Mouse (Mus musculus): ENCODE measurements at regions not wholly inside any gene's neighbourhood (a gene's known extent, or its start where the extent isn't known, plus 50 kb on each side); places are given as distances from the start of the nearest gene placed in this dataset.

- ATAC-seq (ENCODE audit: borderline replicate concordance, extremely low read depth, low FRiP score, low TSS enrichment): no peak
- Histone ChIP-seq H3K4me3 (no peak overlapping the region), H3K4me2 (no peak overlapping the region), H3K9ac (no peak overlapping the region), H3K36me3 (no peaks in the 10 kb centered on the region), H3K9me3 (no peaks in the 10 kb centered on the region), H3K27ac (no peak overlapping the region), H3K4me1 (peaks cover 10% of the 10 kb centered on the region; the same call in 1 of the 2 replicates), H3K27me3 (no peaks in the 10 kb centered on the region)
- WGBS: 80% methylated on average over 5 of the region's 5 CpGs
Measured at GRCm38 (mm10) chr13:99095006-99095405, 89.6 kb upstream of the Zfp366 start.

DNA sequence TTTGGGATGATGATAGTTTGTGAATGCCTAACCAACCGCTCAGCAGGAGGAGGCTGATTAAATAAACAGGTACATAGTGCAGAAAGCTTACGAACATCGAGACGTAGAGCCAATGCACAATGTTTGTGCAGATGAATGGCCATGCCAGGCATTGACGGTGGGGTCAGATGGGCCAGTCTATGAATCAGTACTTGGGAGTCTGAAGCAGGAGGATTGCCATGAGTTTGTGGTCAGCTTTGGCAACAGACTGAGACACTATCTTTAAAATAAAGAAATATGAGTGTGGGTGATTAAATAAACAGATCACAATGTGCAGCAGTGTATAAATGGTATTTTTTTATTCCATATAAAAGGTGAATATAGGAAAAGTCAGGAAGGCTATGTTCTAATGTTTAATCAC lies 90.4 kb upstream of the Zfp366 start:
- WGBS: 86% methylated on average over 5 of the region's 5 CpGs
- H3K4me3 ChIP-seq: no peak overlapping the region
- no peak overlapping the region for H3K27ac ChIP-seq
- peaks cover 10% of the 10 kb centered on the region; the same call in 1 of the 2 replicates for H3K4me1 ChIP-seq
- no peaks in the 10 kb centered on the region for H3K9me3 ChIP-seq
- H3K4me2 ChIP-seq: no peak overlapping the region
- H3K9ac ChIP-seq: no peak overlapping the region
- H3K27me3 ChIP-seq: no peaks in the 10 kb centered on the region
- ATAC-seq (ENCODE audit: borderline replicate concordance, extremely low read depth, low FRiP score, low TSS enrichment): no peak
- no peaks in the 10 kb centered on the region for H3K36me3 ChIP-seq

DNA sequence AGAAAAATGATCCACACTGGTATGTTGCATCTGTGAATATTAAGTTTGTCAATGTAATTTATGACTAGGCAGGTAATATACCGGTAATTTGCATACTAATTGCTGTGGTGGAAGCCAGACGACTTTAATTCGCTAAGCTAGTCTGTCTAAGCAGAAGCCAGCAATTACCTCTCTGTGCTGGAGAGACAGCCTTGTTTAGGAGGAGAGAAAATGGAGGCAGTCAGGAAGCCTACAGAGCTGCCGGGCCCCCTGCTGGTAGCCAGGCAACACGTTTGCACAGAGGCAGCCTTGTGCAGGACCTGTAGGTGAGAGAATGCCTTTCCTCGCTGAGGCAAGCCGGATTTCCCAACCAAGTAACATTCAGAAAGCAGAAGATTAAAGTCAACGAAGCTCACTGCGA lies 91.4 kb upstream of the Zfp366 start:
- Histone ChIP-seq H3K4me3 (no peak overlapping the region), H3K4me1 (peaks cover 10% of the 10 kb centered on the region; the same call in 1 of the 2 replicates), H3K4me2 (no peak overlapping the region), H3K27me3 (no peaks in the 10 kb centered on the region), H3K9ac (no peak overlapping the region), H3K36me3 (no peaks in the 10 kb centered on the region), H3K9me3 (no peaks in the 10 kb centered on the region), H3K27ac (no peak overlapping the region)
- 7% methylated on average over 9 of the region's 9 CpGs for WGBS
- ATAC-seq (ENCODE audit: borderline replicate concordance, extremely low read depth, low FRiP score, low TSS enrichment): 0 out of 2 replicates have a peak, but pooled peaks have one; percentile 75

GRCm38 (mm10) chr13:99092279-99092930 lies 92.2 kb upstream of the Zfp366 start:
- Histone ChIP-seq H3K27me3 (no peaks in the 10 kb centered on the region), H3K27ac (no peak overlapping the region), H3K4me3 (no peak overlapping the region), H3K4me1 (peaks cover 10% of the 10 kb centered on the region; the same call in 1 of the 2 replicates), H3K4me2 (no peak overlapping the region), H3K36me3 (no peaks in the 10 kb centered on the region), H3K9ac (no peak overlapping the region), H3K9me3 (no peaks in the 10 kb centered on the region)
- WGBS: 37% methylated on average over 14 of the region's 14 CpGs
- peak; percentile 78; the same call in 1 of the 2 replicates for ATAC-seq (ENCODE audit: borderline replicate concordance, extremely low read depth, low FRiP score, low TSS enrichment)

GRCm38 (mm10) chr13:99091562-99092278 lies 92.9 kb upstream of the Zfp366 start:
- peak; percentile 53; the same call in 1 of the 2 replicates for ATAC-seq (ENCODE audit: borderline replicate concordance, extremely low read depth, low FRiP score, low TSS enrichment)
- no peaks in the 10 kb centered on the region for H3K9me3 ChIP-seq
- no peaks in the 10 kb centered on the region for H3K27me3 ChIP-seq
- no peaks in the 10 kb centered on the region for H3K36me3 ChIP-seq
- no peak overlapping the region for H3K4me3 ChIP-seq
- H3K4me1 ChIP-seq: peaks cover 10% of the 10 kb centered on the region; the same call in 1 of the 2 replicates
- no peak overlapping the region for H3K9ac ChIP-seq
- 52% methylated on average over 7 of the region's 7 CpGs for WGBS
- H3K4me2 ChIP-seq: no peak overlapping the region
- no peak overlapping the region for H3K27ac ChIP-seq

GRCm38 (mm10) chr13:99090361-99090760 lies 94.3 kb upstream of the Zfp366 start:
- 89% methylated on average over 3 of the region's 3 CpGs for WGBS
- no peaks in the 10 kb centered on the region for H3K36me3 ChIP-seq
- H3K4me3 ChIP-seq: no peak overlapping the region
- no peak for ATAC-seq (ENCODE audit: borderline replicate concordance, extremely low read depth, low FRiP score, low TSS enrichment)
- H3K9me3 ChIP-seq: no peaks in the 10 kb centered on the region
- H3K4me1 ChIP-seq: peaks cover 10% of the 10 kb centered on the region; the same call in 1 of the 2 replicates
- no peak overlapping the region for H3K4me2 ChIP-seq
- no peak overlapping the region for H3K27ac ChIP-seq
- no peak overlapping the region for H3K9ac ChIP-seq
- no peaks in the 10 kb centered on the region for H3K27me3 ChIP-seq

DNA sequence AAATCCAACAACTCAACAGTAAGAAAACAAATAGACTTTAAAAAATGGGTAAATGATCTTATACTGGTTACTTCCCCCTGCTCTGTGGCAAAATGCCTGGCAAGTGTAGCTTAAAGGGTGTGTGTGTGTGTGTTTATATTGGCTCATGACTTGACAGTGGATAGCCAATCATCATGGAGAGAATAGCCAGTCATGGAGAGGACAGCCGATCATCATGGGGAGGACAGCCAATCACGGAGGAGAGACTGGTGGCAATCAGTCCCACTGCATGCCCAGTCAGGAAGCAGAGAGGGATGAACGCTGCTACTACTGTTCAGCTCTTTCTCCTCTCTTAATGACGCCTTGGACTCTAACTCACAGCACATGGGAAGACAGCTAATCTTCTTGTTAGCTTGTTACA lies 96.3 kb upstream of the Zfp366 start:
- no peak overlapping the region for H3K9ac ChIP-seq
- H3K27ac ChIP-seq: no peak overlapping the region
- no peak overlapping the region for H3K4me2 ChIP-seq
- H3K36me3 ChIP-seq: no peaks in the 10 kb centered on the region
- H3K9me3 ChIP-seq: no peaks in the 10 kb centered on the region
- H3K27me3 ChIP-seq: no peaks in the 10 kb centered on the region
- peaks cover 10% of the 10 kb centered on the region; the same call in 1 of the 2 replicates for H3K4me1 ChIP-seq
- WGBS: 76% methylated on average over 4 of the region's 4 CpGs
- ATAC-seq (ENCODE audit: borderline replicate concordance, extremely low read depth, low FRiP score, low TSS enrichment): no peak
- H3K4me3 ChIP-seq: no peak overlapping the region

GRCm38 (mm10) chr13:99079331-99079761 lies 95.0 kb upstream of the 1700024P04Rik start:
- Histone ChIP-seq H3K9me3 (no peaks in the 10 kb centered on the region), H3K4me2 (no peak overlapping the region), H3K27me3 (no peaks in the 10 kb centered on the region), H3K4me3 (no peak overlapping the region), H3K36me3 (no peaks in the 10 kb centered on the region), H3K4me1 (no peaks in the 10 kb centered on the region), H3K27ac (no peak overlapping the region), H3K9ac (no peak overlapping the region)
- no peak for ATAC-seq (ENCODE audit: borderline replicate concordance, extremely low read depth, low FRiP score, low TSS enrichment)
- WGBS: 91% methylated on average over 8 of the region's 8 CpGs

DNA sequence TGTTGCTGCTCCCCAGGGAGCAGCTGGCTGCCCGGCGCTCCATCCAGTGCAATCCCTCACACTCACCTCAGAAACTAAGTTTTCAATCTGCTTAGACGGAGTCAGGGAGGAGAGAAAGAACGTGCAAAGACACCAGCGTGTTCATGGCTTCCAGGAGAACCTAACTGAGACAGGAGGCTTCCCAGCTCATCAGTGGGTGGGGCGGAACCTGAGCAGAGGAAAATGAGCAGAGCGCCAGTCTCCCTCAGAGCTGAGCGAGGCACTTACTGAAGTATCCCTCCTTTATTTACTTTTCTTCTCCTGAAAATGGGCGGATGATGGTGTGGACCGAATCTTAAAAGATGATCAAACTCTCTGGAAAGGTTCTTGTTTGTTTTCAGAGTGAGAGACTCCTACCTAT lies 94.3 kb upstream of the 1700024P04Rik start:
- no peak overlapping the region for H3K9ac ChIP-seq
- ATAC-seq (ENCODE audit: borderline replicate concordance, extremely low read depth, low FRiP score, low TSS enrichment): no peak
- no peak overlapping the region for H3K4me2 ChIP-seq
- no peaks in the 10 kb centered on the region for H3K27me3 ChIP-seq
- H3K36me3 ChIP-seq: no peaks in the 10 kb centered on the region
- H3K4me3 ChIP-seq: no peak overlapping the region
- WGBS: 57% methylated on average over 10 of the region's 10 CpGs
- no peaks in the 10 kb centered on the region for H3K9me3 ChIP-seq
- no peak overlapping the region for H3K27ac ChIP-seq
- H3K4me1 ChIP-seq: no peaks in the 10 kb centered on the region

DNA sequence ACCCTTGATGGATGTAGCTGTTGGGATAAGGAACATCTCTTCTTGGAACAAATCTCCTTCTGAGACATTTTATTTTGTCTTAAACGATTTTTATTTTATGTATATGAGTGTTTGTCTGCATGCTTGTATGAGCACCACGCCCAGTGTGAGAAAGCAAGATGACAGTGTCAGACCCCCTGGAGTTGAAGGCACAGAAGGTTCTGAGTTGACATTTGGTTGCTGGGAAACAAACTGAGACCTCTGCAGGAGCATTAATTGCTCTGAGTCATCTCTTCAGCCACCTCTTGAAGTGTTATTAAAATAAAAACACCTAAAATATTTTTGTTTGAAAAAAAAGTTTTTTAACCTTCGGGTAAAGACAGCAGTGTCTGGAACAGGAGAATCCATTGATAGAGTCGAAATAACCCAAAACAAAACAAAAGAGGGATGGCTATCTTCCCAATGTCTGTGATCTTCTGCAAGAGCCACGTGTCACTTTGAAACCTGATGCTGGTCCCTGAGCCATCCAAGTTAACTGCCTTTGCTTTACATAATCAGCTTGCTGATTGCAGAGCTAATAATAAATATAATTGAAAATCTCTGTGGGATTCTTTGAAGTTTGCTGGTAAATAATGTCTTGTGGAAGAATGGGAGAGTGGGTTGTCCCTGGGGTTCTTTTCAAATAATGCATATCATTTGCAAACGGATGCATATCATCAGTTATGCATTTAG lies 92.8 kb upstream of the 1700024P04Rik start:
- Histone ChIP-seq H3K4me3 (no peak overlapping the region), H3K9me3 (no peaks in the 10 kb centered on the region), H3K27ac (no peak overlapping the region), H3K27me3 (no peaks in the 10 kb centered on the region), H3K36me3 (no peaks in the 10 kb centered on the region), H3K4me1 (0 out of 2 replicates have a peak, but pooled peaks cover 2% of the 10 kb centered on the region), H3K9ac (no peak overlapping the region), H3K4me2 (no peak overlapping the region)
- WGBS: 41% methylated on average over 6 of the region's 6 CpGs
- ATAC-seq (ENCODE audit: borderline replicate concordance, extremely low read depth, low FRiP score, low TSS enrichment): no peak

DNA sequence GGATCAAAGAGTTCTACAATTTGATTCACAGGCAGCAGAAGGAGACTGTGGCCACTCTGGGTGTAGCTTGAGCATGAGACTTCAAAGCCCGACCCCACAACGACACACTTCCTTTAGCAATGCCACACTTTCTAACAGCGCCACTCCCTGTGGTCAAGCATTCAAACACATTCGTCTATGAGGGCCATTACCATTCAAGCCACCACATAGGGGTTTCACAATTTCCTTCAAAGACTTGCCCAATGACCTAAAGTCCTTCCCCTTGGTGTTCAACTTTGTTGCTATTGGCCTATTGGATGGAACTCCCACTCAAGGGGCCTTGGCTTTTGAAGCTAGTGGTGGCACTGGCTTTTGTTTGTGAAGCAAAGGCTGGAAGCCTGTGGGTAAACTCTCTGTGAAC lies 91.1 kb upstream of the 1700024P04Rik start:
- no peaks in the 10 kb centered on the region for H3K9me3 ChIP-seq
- no peak for ATAC-seq (ENCODE audit: borderline replicate concordance, extremely low read depth, low FRiP score, low TSS enrichment)

More for the DNA sequence above, 91.1 kb upstream of the 1700024P04Rik start:
- H3K4me1 ChIP-seq: peaks cover 10% of the 10 kb centered on the region; the same call in 1 of the 2 replicates
- H3K4me3 ChIP-seq: no peak overlapping the region
- WGBS: 82% methylated on average over 4 of the region's 4 CpGs
- H3K36me3 ChIP-seq: no peaks in the 10 kb centered on the region
- H3K27ac ChIP-seq: no peak overlapping the region
- no peak overlapping the region for H3K9ac ChIP-seq
- no peak overlapping the region for H3K4me2 ChIP-seq
- no peaks in the 10 kb centered on the region for H3K27me3 ChIP-seq

All from lung, embryonic 15.5 days (tissue).